Mouse (Mus musculus) liver (tissue): ENCODE results near the gene Acot4.
"Not testable (repeated sequence)": the region's sequence is repeated elsewhere in the genome, so short reads cannot be mapped to it uniquely, and the experiment has no call there.

Source experiments
- DNase-seq: peaks from one replicate; pipeline ENCODE4 v3.0.0-alpha.2; 2020; ENCODE audit warnings: mixed read lengths

Acot4 gene

GRCm38 (mm10) chr12:84084581-84084980 is 46.4 kb downstream of the Acot4 start:
- DNase-seq = no peak

GRCm38 (mm10) chr12:84094666-84095065 is 56.5 kb downstream of the Acot4 start:
- DNase-seq = not testable (repeated sequence)
